Mouse (Mus musculus) small intestine, adult 2 months (tissue): Measurements from ENCODE around the gene Hsp90ab1. TPM values are rescaled to one million over a fixed set of nuclear protein-coding genes. Genes with fewer than 3 reads are reported as not detected.
A peak's percentile ranks its signal among the peaks of the same experiment; 100 is the strongest.

Experiments
- H3K27ac ChIP-seq: fragments of 200-500 bp; 2 replicates; pipeline ENCODE4 v1.5.1; 2012; ENCODE audit warnings: low read depth, low read length, control low read depth, inconsistent platforms; ENCODE audit not compliant: insufficient read depth
- H3K27me3 ChIP-seq: fragments of 200-500 bp; 2 replicates; pipeline ENCODE4 v1.6.1; 2012; ENCODE audit warnings: mild to moderate bottlenecking, moderate library complexity, low read length, inconsistent platforms; ENCODE audit not compliant: control insufficient read depth, insufficient read depth
- H3K36me3 ChIP-seq: fragments of 200-500 bp; 2 replicates; pipeline ENCODE4 v1.6.1; 2012; ENCODE audit warnings: mild to moderate bottlenecking, low read length, control low read depth, inconsistent platforms; ENCODE audit not compliant: control insufficient read depth, insufficient read depth
- H3K4me1 ChIP-seq: fragments of 200-500 bp; 2 replicates; pipeline ENCODE4 v1.6.1; 2012; ENCODE audit warnings: low read length, inconsistent platforms, mixed read lengths; ENCODE audit not compliant: control insufficient read depth, insufficient read depth, insufficient read length
- H3K4me3 ChIP-seq: fragments of 200-500 bp; 2 replicates; pipeline ENCODE4 v1.5.1; 2012; ENCODE audit warnings: low read depth, mild to moderate bottlenecking, control low read depth, inconsistent platforms, low read length, moderate library complexity
- CTCF ChIP-seq: fragments of 200-500 bp; IDR thresholded peaks from 2 replicates; pipeline ENCODE4 v1.5.1; 2012; ENCODE audit warnings: low read depth, mild to moderate bottlenecking, control low read depth, inconsistent platforms, low read length, moderate library complexity, mixed read lengths; ENCODE audit not compliant: insufficient replicate concordance, insufficient read length; ENCODE audit errors: extremely low read depth
- POLR2A ChIP-seq: fragments of 200-500 bp; IDR thresholded peaks from 2 replicates; pipeline ENCODE4 v1.6.1; 2012; ENCODE audit warnings: low read depth, mild to moderate bottlenecking, control low read depth, inconsistent platforms, low read length, moderate library complexity
- WGBS: fragments of 180-500 bp; shearing (Covaris S2); methylation state at CpG from one replicate; pipeline ENCODE4 v1.1.7; 2018; 5-methylcytosine and 5-hydroxymethylcytosine counted together
- polyA plus RNA-seq: library from polyadenylated mRNA; depleted of rRNA; stranded (reverse); fragments of >200 nt; gene quantifications from 2 replicates; pipeline ENCODE4 v1.2.3, GENCODE M21; 2012

Gene Hsp90ab1
- polyA plus RNA-seq, 1 experiment = 157 TPM

DNA sequence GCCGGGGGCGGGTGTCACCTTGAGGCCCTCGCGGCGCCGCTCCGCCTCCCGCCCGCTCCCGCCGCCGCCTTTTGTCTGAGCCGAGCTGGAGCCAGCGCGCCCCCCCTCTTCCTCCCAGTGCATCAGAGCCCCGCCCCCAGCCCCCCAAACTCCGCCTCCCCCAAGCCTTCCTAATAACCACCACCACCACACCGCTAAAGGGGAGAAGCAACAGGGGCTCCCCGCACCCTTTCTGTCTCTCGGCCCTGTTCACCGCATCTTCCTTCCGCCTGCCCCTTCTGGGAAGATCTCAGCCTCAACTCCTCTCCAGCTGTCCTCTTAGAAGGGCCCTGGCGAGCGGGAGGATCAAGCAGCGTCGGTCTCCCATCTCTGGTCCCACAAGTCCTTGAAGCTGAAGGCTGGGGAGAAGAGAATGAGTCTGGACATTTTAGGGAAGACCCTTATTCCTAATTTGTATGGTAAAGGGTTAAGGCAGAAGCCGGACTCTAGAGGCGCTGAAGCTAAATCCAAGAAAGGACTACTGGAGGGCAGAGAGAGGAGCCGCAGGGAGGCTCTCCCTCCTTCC lies 23.4 kb downstream of the Hsp90ab1 start, which contains the start of gene Tmem151b:
Tmem151b (minus strand) TSS at position 61 of the 565 bp plus-strand sequence.
- H3K36me3 ChIP-seq = no peaks in the 10 kb centered on the region
- H3K27ac ChIP-seq = no peak within 1 kb of the TSS
- TF ChIP-seq CTCF (no peak), POLR2A (no peak)
- WGBS = 1% methylated on average over 20 of the region's 29 CpGs
- peak within 1 kb of the TSS; percentile 44 for H3K4me3 ChIP-seq
- H3K4me1 ChIP-seq = peaks cover 5% of the 10 kb centered on the region
- H3K27me3 ChIP-seq = peaks cover 60% of the 10 kb centered on the region

DNA sequence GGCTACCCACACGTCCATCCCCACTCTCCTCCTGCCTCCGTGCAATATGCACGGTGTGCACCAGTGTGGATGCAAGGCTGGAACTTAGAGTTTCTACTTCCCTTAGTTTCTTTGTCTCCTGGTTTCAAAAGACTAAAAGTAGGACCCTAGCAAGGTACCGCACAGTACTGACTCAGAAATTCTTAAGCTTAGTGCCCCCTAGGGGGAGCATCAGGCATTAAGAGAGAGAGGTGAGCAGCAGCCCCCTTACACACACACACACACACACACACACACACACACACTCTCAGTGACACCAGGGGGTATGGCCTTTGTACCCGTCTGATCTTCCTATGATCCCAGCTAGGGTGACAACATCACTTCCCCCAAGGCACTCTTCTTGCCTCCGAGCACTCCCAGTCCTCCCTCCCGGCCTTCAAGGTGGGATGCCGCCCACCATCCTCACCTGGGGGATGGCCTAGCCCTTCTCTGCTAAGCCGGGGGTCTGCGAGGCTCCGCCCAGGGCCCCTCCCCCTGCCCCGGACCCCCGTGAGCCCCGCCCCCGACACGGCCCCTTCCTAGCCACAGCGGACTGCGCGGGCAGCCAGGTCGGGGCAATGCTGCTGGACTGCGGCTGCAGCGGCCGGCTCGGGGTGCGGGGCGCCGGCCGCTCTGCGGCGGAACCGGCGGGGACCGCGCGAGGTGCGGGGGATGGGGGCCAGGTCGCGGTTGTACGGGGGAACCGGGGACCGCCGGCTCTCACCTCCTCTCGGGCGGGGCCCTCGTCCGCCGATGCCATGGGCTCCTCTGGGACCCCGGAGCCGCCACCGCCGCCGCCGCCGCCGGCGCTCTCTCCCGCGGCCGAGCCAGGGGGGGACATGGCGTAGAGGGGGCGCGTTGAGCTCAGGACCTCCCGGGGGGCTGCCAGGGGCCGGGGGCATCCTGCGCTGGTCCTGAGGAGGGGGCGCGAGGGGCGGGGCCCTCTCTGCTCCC lies 24.2 kb downstream of the Hsp90ab1 start:
- 4% methylated on average over 56 of the region's 68 CpGs for WGBS
- Histone ChIP-seq H3K36me3 (no peaks in the 10 kb centered on the region), H3K4me1 (peaks cover 6% of the 10 kb centered on the region), H3K27ac (no peak overlapping the region), H3K4me3 (peak overlapping the region; percentile 44), H3K27me3 (peaks cover 68% of the 10 kb centered on the region)
- TF ChIP-seq POLR2A = no peak
- no peak for TF ChIP-seq CTCF

- WGBS = 71% methylated on average over 5 of the region's 5 CpGs
- peaks cover 70% of the 10 kb centered on the region for H3K27me3 ChIP-seq
- H3K4me1 ChIP-seq = peaks cover 6% of the 10 kb centered on the region
Observed at GRCm38 (mm10) chr17:45547461-45548190, 25.4 kb downstream of the Hsp90ab1 start.

GRCm38 (mm10) chr17:45546941-45547340 lies 26.1 kb downstream of the Hsp90ab1 start:
- H3K27ac ChIP-seq = no peak overlapping the region
- WGBS = 77% methylated on average over 16 of the region's 16 CpGs

More at GRCm38 (mm10) chr17:45547461-45548190, 25.4 kb downstream of the Hsp90ab1 start:
- TF ChIP-seq POLR2A = no peak
- no peak for TF ChIP-seq CTCF
- no peak overlapping the region for H3K4me3 ChIP-seq
- H3K27ac ChIP-seq = no peak overlapping the region
- H3K36me3 ChIP-seq = no peaks in the 10 kb centered on the region

DNA sequence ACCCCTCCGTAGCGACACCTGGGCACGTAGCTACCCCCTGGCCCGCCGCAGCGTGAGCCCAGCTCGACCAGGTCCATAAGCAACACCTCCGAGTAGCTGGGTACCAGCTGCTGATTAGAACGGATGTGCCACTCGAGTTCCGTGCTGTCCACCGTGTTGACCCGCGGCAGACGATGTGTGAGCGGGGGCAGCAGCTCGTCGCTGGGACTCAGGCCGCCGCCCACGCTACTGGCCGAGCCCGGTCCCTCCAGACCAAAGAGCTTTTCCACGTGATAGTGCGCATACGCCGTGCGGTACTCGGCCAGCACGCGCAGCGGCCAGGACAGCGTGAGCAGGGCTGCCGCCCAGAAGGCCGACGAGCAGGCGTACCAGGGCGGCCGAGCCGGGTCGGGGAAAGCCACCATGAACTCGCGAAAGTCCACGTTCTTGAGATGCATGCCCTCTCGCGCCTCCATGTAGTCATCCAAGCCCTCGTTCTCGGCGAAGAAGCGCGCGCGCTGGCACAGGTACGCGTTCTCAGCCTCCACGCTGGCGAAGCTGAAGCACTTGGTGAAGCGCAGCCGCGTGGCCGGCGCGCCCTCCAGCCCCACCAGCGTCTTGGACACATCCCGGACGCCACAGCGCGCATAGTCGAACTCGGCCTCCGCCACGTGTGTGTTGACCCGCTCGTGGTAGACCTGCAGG lies 27.7 kb downstream of the Hsp90ab1 start:
- peaks cover 64% of the 10 kb centered on the region for H3K27me3 ChIP-seq
- peaks cover 6% of the 10 kb centered on the region; the same call in 1 of the 2 replicates for H3K4me1 ChIP-seq
- no peak for TF ChIP-seq POLR2A
- no peak for TF ChIP-seq CTCF
- H3K4me3 ChIP-seq = no peak overlapping the region; the same call in 1 of the 2 replicates
- 22% methylated on average over 74 of the region's 74 CpGs for WGBS
- no peaks in the 10 kb centered on the region for H3K36me3 ChIP-seq
- H3K27ac ChIP-seq = no peak overlapping the region

More at GRCm38 (mm10) chr17:45546941-45547340, 26.1 kb downstream of the Hsp90ab1 start:
- Histone ChIP-seq H3K36me3 (no peaks in the 10 kb centered on the region), H3K27me3 (peaks cover 74% of the 10 kb centered on the region), H3K4me1 (peaks cover 6% of the 10 kb centered on the region), H3K4me3 (no peak overlapping the region)
- no peak for TF ChIP-seq CTCF
- no peak for TF ChIP-seq POLR2A

GRCm38 (mm10) chr17:45544873-45545277 lies 28.2 kb downstream of the Hsp90ab1 start:
- WGBS = 22% methylated on average over 46 of the region's 46 CpGs
- Histone ChIP-seq H3K27ac (no peak overlapping the region), H3K27me3 (peaks cover 59% of the 10 kb centered on the region), H3K36me3 (no peaks in the 10 kb centered on the region), H3K4me1 (peaks cover 6% of the 10 kb centered on the region; the same call in 1 of the 2 replicates), H3K4me3 (no peak overlapping the region)
- no peak for TF ChIP-seq POLR2A
- no peak for TF ChIP-seq CTCF
